Mouse (Mus musculus) forebrain, embryonic 15.5 days (tissue): ENCODE measurements around the gene Pfkm. TPM values are rescaled to one million over a fixed set of nuclear protein-coding genes. Genes with fewer than 3 reads are reported as not detected.

Experiments
- ATAC-seq: fragments of 200-750 bp; cut with Nextera tagmentation; replicated peaks from 2 replicates; pipeline ENCODE4 v1.8.0; 2017; ENCODE audit warnings: mild to moderate bottlenecking, moderate TSS enrichment, moderate library complexity
- H3K27ac ChIP-seq: fragments of 300-500 bp; sonication (generic); replicated peaks from 2 replicates; pipeline ENCODE4 v1.5.1; 2015; ENCODE audit warnings: mild to moderate bottlenecking, inconsistent platforms
- H3K27me3 ChIP-seq: fragments of 300-500 bp; sonication (generic); 2 replicates; pipeline ENCODE4 v1.6.1; 2015; ENCODE audit warnings: inconsistent platforms
- H3K36me3 ChIP-seq: fragments of 300-500 bp; sonication (generic); 2 replicates; pipeline ENCODE4 v1.6.1; 2015; ENCODE audit warnings: mild to moderate bottlenecking, inconsistent platforms
- H3K4me1 ChIP-seq: fragments of 300-500 bp; sonication (generic); 2 replicates; pipeline ENCODE4 v1.6.1; 2015; ENCODE audit warnings: inconsistent platforms
- H3K4me2 ChIP-seq: fragments of 300-500 bp; sonication (generic); replicated peaks from 2 replicates; pipeline ENCODE4 v1.6.1; 2015; ENCODE audit warnings: mild to moderate bottlenecking, inconsistent platforms
- H3K4me3 ChIP-seq: fragments of 300-500 bp; sonication (generic); 2 replicates; pipeline ENCODE4 v1.5.1; 2015; ENCODE audit warnings: mild to moderate bottlenecking, inconsistent platforms
- H3K9ac ChIP-seq: fragments of 300-500 bp; sonication (generic); replicated peaks from 2 replicates; pipeline ENCODE4 v1.6.1; 2015; ENCODE audit warnings: mild to moderate bottlenecking, inconsistent platforms
- H3K9me3 ChIP-seq: fragments of 300-500 bp; sonication (generic); 2 replicates; pipeline ENCODE4 v1.6.1; 2016; ENCODE audit warnings: inconsistent platforms
- WGBS: fragments of 180-500 bp; shearing (Covaris S2); methylation state at CpG from one replicate; pipeline ENCODE4 v1.1.7; 2015; ENCODE audit warnings: mixed read lengths; 5-methylcytosine and 5-hydroxymethylcytosine counted together
- polyA plus RNA-seq: library from polyadenylated mRNA; unstranded; fragments of >200 nt; fragmentation: Nextera tagmentation; extraction: Ambion mirVana; gene quantifications from 2 replicates; pipeline ENCODE4 v1.2.1, GENCODE M21; 2015

Pfkm gene
- polyA plus RNA-seq, 1 experiment from 2014 or later, result 84.4 TPM

DNA sequence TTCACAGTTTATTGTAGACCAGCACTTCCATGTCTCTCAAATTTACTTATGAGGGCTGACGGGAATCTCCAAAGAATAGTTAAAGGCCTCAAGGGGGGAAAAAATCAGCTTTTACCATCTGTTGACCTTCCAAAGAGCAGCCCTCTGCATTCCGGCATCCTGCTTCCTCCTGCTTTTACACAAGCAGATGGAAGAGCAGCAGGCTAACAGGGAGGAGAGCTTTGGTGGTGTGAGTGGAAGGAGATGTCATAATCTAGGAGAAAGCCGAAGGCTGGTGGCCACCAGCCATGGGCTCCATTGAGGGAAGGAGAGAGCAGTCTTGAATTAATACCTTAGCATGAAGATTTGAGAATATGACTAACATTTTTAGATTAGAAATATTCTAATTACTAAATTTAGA is 56.0 kb downstream of the Pfkm start:
- Histone ChIP-seq H3K4me1 (peaks cover 14% of the 10 kb centered on the region), H3K4me2 (no peak overlapping the region), H3K9me3 (no peaks in the 10 kb centered on the region), H3K4me3 (no peak overlapping the region), H3K27ac (no peak overlapping the region), H3K27me3 (no peaks in the 10 kb centered on the region), H3K36me3 (no peaks in the 10 kb centered on the region), H3K9ac (no peak overlapping the region)
- 82% methylated on average over 3 of the region's 3 CpGs for WGBS
- no peak for ATAC-seq

DNA sequence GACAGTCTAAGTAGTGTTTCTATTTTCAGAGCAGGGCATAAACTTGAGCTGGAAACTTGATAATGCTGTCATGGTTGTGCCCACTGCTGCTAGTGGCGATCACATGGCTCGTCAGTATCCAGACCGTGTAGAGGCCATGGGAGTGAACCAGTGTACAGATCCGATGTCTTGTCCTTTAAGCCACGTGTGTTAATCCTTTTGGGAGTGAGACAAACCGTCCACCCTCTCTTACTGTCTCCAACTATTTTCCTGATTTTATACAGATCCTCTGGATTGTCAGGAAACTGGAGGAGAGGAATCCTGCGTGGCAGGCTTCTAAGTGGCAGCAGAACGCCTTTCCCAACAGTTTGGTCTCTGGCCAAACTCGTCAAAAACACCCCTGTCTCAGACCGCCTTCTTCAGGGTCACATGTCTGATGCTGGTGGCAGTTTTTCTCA is 56.8 kb downstream of the Pfkm start:
- ATAC-seq, result no peak
- no peak overlapping the region for H3K4me3 ChIP-seq
- H3K36me3 ChIP-seq, result no peaks in the 10 kb centered on the region
- peaks cover 11% of the 10 kb centered on the region for H3K4me1 ChIP-seq
- H3K27ac ChIP-seq, result no peak overlapping the region
- H3K27me3 ChIP-seq, result no peaks in the 10 kb centered on the region
- WGBS, result 77% methylated on average over 10 of the region's 10 CpGs
- H3K9me3 ChIP-seq, result no peaks in the 10 kb centered on the region
- no peak overlapping the region for H3K9ac ChIP-seq
- H3K4me2 ChIP-seq, result no peak overlapping the region

DNA sequence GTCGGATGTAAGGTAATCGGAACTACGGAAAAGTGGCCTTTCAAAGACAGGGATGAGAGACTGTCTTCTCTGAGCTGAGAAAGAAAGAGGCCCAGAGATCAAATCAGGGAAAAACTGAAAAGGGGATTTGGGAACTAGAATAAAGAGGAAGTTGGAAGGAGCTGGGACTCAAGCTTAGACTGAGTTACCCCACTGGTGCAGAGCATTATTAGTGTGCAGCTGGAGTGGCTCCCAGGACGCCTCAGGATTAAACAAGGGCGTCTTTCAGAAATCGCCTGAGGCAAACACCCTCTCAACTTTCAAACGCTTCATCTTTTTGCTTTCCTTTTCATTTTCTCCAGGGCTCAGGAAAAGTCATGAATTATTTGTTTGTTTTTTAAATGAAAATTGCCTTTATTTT is 60.5 kb downstream of the Pfkm start:
- Histone ChIP-seq H3K9me3 (no peaks in the 10 kb centered on the region), H3K4me3 (no peak overlapping the region), H3K36me3 (no peaks in the 10 kb centered on the region), H3K27ac (no peak overlapping the region), H3K9ac (no peak overlapping the region), H3K27me3 (no peaks in the 10 kb centered on the region), H3K4me1 (no peaks in the 10 kb centered on the region), H3K4me2 (no peak overlapping the region)
- WGBS, result 52% methylated on average over 7 of the region's 7 CpGs
- no peak for ATAC-seq

DNA sequence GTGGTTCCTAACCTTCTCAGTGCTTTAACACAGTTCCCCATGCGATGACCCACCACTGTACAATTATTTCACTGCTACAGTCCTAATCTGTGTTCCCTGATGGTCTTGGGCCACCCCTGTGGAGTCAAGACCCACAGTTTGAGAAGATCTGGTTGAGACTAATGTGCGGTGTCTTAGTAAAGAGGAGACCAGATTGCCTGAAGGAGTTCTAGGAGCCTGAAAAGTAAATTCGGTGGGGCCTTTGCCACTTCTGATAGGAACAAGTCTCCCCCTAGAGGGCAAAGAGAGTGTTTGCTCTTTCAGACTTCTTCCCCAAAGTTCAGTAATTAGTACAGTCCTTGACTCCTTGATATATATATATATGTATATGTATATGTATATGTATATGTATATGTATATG is 61.2 kb downstream of the Pfkm start:
- no peak overlapping the region for H3K4me2 ChIP-seq
- no peaks in the 10 kb centered on the region for H3K4me1 ChIP-seq
- no peaks in the 10 kb centered on the region for H3K27me3 ChIP-seq
- H3K9ac ChIP-seq, result no peak overlapping the region
- 36% methylated on average over 3 of the region's 3 CpGs for WGBS
- H3K9me3 ChIP-seq, result no peaks in the 10 kb centered on the region
- H3K27ac ChIP-seq, result no peak overlapping the region
- ATAC-seq, result no peak
- H3K4me3 ChIP-seq, result no peak overlapping the region
- H3K36me3 ChIP-seq, result no peaks in the 10 kb centered on the region

DNA sequence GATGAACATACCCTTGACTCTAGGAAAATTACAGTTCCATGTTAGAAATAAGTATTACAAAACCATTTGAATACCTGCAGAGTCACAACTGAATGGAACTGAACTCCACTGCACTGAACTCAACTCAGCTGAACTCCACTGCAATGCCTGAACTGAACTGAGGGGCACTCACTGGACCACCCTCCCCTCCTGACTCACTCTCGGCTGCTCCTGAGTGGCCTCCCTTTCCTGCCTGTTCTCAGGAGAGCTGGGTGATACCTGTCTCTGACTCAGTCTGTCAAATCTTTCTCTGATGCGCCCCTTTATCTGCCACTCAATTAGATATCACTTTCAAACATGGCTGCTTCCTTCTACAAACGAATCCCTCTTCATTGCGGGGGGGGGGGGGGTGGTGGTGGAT is 61.8 kb downstream of the Pfkm start:
- Histone ChIP-seq H3K4me1 (no peaks in the 10 kb centered on the region), H3K9me3 (no peaks in the 10 kb centered on the region), H3K27ac (no peak overlapping the region), H3K4me2 (no peak overlapping the region), H3K36me3 (no peaks in the 10 kb centered on the region), H3K27me3 (no peaks in the 10 kb centered on the region), H3K4me3 (no peak overlapping the region), H3K9ac (no peak overlapping the region)
- ATAC-seq, result no peak
- 70% methylated on average over 4 of the region's 4 CpGs for WGBS

DNA sequence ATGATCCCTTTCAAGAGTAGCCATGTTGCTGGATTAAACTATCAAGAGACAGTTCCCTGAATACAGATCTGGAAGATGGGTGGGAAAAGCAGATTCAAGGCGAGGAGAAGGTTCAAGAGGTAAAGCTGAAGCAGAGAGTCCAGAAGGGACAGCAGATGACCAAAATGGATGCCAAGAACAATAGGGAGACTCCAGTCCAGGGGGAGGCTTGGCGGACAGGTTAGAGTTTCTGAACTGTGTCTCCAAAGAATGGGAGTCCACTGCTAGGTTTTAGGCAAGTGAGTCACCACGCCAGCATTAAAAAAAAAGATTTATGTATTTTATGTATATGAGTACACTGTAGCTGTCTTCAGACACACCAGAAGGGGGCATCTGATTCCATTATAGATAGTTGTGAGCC is 62.2 kb downstream of the Pfkm start:
- 82% methylated on average over 3 of the region's 3 CpGs for WGBS
- no peak for ATAC-seq
- H3K4me2 ChIP-seq, result no peak overlapping the region
- H3K9ac ChIP-seq, result no peak overlapping the region
- H3K4me1 ChIP-seq, result no peaks in the 10 kb centered on the region
- no peaks in the 10 kb centered on the region for H3K36me3 ChIP-seq
- H3K27ac ChIP-seq, result no peak overlapping the region
- no peak overlapping the region for H3K4me3 ChIP-seq
- H3K9me3 ChIP-seq, result no peaks in the 10 kb centered on the region
- no peaks in the 10 kb centered on the region for H3K27me3 ChIP-seq

DNA sequence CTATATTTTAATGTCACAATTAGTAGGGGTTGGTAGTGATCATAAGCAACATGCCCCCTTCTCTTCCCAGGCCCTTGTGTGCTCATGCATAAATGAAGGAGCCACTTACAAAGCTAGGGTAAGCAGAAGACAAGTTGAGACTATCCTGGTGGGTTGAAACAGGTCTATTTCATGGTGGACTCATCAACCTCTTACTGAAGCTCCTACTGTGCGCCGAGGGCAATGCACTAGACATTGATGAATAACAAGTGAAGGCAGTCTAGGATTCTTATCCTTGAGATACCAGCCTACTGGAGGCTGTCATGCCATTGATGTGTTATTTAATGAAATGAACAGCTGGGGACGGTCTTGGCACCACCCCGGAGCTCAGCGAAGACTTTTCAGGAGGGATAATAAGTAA is 62.9 kb downstream of the Pfkm start:
- Histone ChIP-seq H3K4me1 (no peaks in the 10 kb centered on the region), H3K9me3 (no peaks in the 10 kb centered on the region), H3K36me3 (no peaks in the 10 kb centered on the region), H3K4me2 (no peak overlapping the region), H3K27ac (no peak overlapping the region), H3K27me3 (no peaks in the 10 kb centered on the region), H3K4me3 (no peak overlapping the region), H3K9ac (no peak overlapping the region)
- 92% methylated on average over 5 of the region's 5 CpGs for WGBS
- no peak for ATAC-seq

DNA sequence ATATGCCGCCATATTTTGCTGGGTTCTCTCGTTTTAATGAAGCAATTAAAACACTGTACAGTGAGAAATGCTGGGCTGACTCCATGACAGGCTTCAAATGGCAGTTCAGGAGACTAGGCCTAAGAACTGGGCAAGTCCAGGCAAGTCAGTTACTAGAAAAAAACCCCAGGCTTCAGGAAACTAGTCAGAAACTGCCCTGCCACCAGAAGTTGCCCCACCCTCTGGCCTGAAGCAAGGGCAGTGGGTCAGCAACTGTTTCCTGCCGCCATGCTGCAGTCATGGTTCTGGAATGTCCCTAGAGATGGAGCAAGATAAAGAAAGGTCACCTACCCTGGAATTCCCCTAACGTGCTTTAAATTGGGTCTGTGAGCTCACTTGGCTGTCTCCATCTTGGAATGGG is 63.6 kb downstream of the Pfkm start:
- Histone ChIP-seq H3K4me2 (no peak overlapping the region), H3K9me3 (no peaks in the 10 kb centered on the region), H3K27ac (no peak overlapping the region), H3K36me3 (no peaks in the 10 kb centered on the region), H3K27me3 (no peaks in the 10 kb centered on the region), H3K9ac (no peak overlapping the region), H3K4me1 (no peaks in the 10 kb centered on the region), H3K4me3 (no peak overlapping the region)
- 78% methylated on average over 4 of the region's 4 CpGs for WGBS
- ATAC-seq, result no peak

DNA sequence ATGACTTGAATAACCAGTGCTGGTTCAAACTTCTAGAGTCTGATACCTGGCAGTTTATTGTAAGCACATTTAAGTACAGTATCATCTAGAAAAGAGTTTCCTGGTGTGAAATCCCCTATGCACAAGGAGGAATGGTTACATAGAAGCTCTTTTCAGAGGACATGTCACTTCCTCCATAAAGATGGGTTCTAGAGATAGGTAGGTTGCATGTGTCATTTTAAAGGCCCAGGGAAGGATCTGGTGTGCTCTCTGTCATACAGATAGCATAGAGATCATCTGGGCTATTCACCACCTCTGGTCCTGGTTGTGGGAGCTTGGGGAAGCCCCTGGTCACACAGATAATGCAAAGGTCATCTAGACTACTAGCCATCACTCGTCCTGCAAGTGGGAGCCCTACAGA is 64.9 kb downstream of the Pfkm start:
- H3K4me2 ChIP-seq, result no peak overlapping the region
- H3K27ac ChIP-seq, result no peak overlapping the region
- ATAC-seq, result no peak
- no peaks in the 10 kb centered on the region for H3K27me3 ChIP-seq
- WGBS, result 74% methylated on average over 1 of the region's 1 CpGs
- no peaks in the 10 kb centered on the region for H3K9me3 ChIP-seq
- H3K36me3 ChIP-seq, result no peaks in the 10 kb centered on the region
- no peak overlapping the region for H3K9ac ChIP-seq
- H3K4me1 ChIP-seq, result no peaks in the 10 kb centered on the region
- no peak overlapping the region for H3K4me3 ChIP-seq

DNA sequence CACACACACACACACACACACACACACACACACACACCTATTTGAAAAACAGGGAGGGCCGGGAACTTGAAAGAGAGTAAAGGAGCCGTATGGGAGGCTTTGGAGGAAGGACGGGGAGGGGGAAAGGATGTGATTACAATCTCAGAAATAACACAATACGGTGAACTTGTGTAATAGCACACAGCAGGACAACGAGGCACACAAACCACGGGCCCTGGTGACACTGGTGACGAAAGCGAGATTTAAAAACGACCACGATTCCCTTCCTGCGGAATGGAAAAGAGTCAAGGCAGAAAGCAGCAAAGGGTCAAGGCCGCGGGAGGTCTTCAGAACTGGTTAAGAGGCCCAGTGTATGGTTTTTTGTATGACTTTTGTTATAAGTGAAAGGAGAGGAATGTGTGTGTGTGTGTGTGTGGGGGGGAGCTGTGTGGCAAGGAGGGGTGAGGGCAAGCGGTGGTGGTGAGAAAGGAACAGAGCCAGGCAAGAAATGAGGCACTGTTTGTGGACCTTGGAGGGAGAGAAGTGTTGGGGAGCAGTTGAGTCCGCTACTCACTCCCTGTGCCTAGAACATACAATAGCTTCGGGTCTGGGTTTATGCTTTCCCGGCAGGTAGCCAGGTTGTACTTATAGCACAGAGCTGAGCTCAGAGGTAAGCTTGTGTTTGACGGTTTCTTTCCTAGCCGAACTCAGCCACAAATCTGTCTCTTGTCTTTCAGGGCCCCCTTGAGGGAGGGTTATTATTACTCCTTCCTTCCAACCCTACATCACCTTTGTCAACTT is 68.8 kb downstream of the Pfkm start:
- ATAC-seq, result no peak
- H3K9me3 ChIP-seq, result no peaks in the 10 kb centered on the region
- no peak overlapping the region for H3K4me2 ChIP-seq
- no peaks in the 10 kb centered on the region for H3K4me1 ChIP-seq
- H3K27ac ChIP-seq, result no peak overlapping the region
- no peak overlapping the region for H3K9ac ChIP-seq
- no peaks in the 10 kb centered on the region for H3K27me3 ChIP-seq
- H3K4me3 ChIP-seq, result no peak overlapping the region
- WGBS, result 52% methylated on average over 19 of the region's 19 CpGs
- H3K36me3 ChIP-seq, result no peaks in the 10 kb centered on the region

DNA sequence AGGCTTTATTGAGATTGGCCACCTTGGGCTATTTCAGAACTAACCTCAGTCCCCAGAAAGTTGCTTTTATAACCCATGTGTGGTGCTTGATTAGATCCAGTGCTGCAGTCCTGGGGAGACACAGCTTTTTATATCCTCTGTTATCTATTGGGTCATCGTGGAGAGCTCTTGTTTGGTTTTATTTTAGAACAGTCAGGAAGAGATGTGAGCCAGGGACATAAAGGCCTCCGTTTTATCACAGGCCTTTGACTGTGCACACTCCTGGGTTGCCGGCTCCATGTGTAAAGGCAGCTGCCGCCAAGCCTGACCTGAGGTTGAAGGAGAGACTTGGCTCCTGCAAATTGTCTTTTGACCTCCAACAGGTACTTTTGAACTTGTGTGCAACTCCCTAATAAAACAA is 70.2 kb downstream of the Pfkm start:
- no peaks in the 10 kb centered on the region for H3K36me3 ChIP-seq
- WGBS, result 74% methylated on average over 4 of the region's 4 CpGs
- no peak overlapping the region for H3K27ac ChIP-seq
- no peaks in the 10 kb centered on the region for H3K9me3 ChIP-seq
- peaks cover 6% of the 10 kb centered on the region for H3K4me1 ChIP-seq
- H3K4me3 ChIP-seq, result no peak overlapping the region
- ATAC-seq, result no peak
- H3K27me3 ChIP-seq, result no peaks in the 10 kb centered on the region
- no peak overlapping the region for H3K4me2 ChIP-seq
- no peak overlapping the region for H3K9ac ChIP-seq

DNA sequence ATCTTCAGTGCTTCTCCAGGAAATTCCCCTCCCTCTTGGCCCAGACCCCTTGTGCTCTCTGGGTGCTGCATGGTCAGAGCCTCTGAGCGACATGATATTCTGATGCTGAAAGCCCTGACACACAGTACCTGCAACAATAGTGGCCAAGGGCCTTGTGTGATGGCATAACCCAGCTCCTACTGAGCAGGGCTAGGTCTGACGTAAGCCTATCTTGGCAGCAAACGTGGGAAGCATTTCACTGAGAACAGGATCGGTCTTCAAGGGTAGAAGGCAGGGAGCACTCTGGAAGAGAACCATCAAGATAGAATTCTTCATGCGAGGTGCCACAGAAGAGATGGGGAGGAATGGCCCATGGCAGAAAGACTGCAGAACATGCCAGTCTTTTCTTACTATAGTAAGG is 73.1 kb downstream of the Pfkm start, which contains the start of gene Asb8:
Gene Asb8 (minus strand): TSS at position 101 of the 400 bp plus-strand sequence.
- no peak within 1 kb of the TSS for H3K4me3 ChIP-seq

More for the DNA sequence above, 73.1 kb downstream of the Pfkm start, which contains the start of gene Asb8:
- no peaks in the 10 kb centered on the region for H3K9me3 ChIP-seq
- no peaks in the 10 kb centered on the region for H3K36me3 ChIP-seq
- H3K27me3 ChIP-seq, result peaks cover 16% of the 10 kb centered on the region; the same call in 1 of the 2 replicates
- no peak within 1 kb of the TSS for H3K9ac ChIP-seq
- 84% methylated on average over 5 of the region's 5 CpGs for WGBS
- peaks cover 30% of the 10 kb centered on the region for H3K4me1 ChIP-seq
- H3K4me2 ChIP-seq, result no peak within 1 kb of the TSS
- no peak within 1 kb of the TSS for H3K27ac ChIP-seq
- no peak for ATAC-seq
